Mouse (Mus musculus): ENCODE measurements around the gene Tmem132b.

Gene Tmem132b

DNA sequence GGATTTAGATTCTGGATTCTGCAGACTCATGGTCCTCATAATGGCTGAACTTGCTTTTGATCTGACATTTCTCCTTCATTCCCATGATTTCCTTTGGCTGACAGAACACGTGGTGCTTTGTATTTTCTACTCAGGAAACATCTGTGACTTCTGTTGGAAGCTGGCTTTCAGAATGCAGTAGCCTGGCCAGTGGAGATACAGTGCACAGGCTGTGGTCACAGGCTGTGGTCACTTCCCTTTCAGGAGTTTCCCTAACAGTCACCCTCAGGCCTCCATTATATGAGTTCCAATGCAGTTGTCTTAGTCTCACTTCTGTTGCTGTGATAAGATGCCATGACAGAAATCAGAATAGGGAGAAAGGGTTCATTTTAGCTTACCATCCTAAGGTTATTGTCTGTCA, 262.7 kb downstream of the Tmem132b start:
- no peak for DNase-seq

DNA sequence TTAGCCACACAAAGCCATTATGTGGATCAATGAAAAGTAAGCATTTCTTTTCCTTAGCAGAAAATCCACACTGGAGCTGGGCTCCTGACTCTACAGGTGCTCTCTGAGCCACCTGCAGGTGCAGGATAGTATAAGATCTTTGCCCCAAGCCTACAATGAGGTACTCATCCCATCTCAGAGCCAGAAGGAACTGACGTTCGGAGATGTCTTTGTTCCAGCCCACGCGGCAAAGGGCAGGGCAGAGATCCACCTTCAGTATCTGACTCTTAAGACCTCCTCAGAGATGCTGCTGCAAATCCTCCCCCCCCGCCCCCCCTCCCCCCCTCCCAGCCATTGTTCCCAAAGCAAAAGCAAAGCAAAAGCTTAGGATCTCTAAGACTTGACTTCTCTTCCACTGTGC, 268.0 kb downstream of the Tmem132b start:
- DNase-seq: no peak

DNA sequence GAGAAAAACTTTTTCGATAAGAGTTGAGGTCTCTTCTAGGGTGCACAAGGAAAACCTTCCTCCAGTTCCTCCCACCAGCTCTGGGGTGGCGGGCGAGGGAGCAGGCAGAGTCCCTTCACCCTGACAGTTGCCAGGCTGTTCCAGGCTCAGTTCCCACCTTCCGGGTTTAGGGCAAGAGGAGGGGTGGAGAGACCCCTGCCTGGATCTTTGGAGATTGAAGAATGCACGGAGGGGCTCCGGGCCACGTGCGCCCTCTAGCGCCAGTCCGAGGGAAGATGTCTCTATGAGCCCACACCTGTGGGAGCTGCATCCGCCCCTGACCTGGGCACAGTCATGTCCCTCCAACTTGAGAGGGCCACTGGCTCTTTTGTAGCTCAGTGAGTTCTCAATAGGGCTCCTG, 268.5 kb downstream of the Tmem132b start:
- DNase-seq: peak; percentile 62

DNA sequence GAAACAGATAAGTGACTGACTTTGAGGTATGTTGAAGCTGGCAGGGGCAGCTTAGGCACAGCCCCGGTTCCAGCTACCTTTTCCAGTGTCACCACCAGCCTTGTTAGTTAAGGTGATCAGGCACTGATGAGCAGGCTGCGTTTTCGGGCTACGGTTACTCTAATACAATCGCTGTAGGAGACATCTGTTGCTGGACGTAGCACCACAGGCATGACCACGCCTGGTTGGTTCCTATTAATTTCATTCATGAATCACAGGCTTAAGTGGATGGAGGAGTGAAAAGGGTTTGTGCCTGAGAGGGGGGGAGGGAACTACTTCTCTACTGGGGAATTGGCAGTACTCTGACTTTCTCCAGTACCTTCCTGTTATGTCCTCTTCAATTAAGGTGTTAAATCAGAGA, 271.2 kb downstream of the Tmem132b start:
- DNase-seq: no peak

DNA sequence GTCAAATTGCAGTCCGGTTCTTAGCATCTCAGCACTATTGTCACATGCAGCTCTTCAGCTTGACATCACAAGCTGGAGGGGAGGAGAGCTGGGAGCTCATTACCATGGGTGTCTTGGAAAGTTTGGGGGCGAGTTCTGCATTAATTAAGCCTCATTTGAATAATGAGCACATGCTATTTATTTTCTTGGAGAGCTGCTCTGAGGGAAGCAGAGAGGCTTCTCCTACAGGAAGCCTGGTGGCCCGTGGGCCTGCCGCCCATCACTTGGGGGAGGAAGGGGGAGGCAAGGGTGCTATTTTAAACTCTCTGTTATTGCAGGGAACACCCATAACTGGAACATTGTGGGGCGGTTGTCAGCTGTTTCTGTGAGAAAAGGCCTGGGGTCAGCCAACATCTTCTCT, 273.8 kb downstream of the Tmem132b start:
- no peak for DNase-seq

DNA sequence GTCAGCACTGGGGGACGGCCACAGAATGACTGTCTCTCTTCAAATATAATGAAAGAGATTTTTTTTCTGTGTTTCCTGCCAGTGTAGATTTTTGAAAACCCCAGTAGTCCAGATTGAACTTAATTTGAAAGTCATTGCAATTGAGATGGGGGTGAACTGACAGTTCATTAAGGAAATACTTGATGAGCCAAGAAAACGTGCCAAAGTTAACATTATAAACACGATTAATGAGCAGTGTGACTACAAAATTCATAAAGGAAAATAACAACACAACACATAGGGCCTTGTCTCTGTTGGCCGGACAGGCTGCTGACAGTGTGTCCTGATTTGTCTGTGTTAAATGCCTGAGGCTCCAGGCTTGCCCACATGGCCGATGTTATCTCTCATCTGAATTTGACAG, 276.3 kb downstream of the Tmem132b start:
- no peak for DNase-seq

DNA sequence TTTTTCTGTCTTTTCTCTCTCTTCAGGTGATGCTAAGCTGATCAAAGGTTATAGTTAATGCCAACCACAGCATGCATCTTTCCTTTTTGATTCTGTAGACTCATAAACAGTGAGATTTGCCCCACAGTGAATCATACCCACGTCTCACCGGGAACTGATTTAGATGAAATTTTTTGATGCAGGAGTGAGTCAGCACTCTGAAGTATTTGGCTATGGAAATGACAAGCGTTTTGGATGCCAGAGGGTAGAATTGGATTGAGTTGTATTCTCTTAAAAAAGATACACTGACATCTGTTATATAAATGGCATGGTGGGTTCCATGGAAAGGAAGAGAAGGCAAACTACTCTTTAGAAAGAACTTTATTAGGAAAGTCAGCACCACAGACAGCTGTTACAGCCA, 297.8 kb downstream of the Tmem132b start:
- DNase-seq: no peak

DNA sequence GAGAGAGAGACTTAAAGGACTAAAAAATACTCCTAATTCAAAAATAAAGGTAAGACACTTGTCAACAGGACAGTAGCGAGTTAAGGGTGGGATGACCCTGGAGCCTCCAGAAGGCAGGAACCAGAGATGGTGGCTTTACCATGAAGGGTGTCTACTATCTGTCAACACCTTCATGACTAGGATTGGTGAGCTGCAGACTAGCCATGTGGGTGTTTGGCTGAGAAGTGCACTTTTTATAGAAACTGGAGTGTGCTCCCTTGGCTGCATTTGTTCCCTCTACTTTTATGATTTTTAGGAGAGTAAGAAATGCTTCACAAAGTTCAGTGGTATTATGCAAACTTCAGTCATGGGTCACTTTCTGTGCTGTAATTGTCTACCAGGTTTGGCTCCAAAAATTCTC, 304.3 kb downstream of the Tmem132b start:
- DNase-seq: no peak

DNA sequence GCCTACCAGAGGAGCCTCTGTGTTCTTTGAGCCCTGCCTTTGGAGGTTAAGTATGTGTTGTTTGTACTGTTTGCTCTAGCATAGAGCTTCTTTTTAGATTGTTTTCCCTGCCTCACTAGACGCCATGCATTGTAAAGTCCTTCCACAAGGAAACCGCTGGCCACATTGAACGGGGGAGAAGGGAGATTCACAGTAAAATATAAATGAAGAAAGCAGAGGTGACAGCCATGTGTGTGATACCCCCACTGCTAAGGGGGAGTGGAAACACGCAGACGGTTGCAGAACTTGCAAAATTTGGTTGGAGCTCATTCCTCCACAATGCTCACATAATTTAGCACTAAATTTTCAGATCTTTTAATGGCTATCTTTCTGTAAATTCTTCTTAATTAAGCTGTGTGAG, 305.2 kb downstream of the Tmem132b start:
- DNase-seq: no peak

Measured in embryo, embryonic 11 days (tissue).